Mouse (Mus musculus) forebrain, embryonic 16.5 days (tissue): ENCODE data around the gene Jarid2. TPM values are rescaled to one million over a fixed set of nuclear protein-coding genes. Genes with fewer than 3 reads are reported as not detected.
"Not testable (repeated sequence)": the region's sequence is repeated elsewhere in the genome, so short reads cannot be mapped to it uniquely, and the experiment has no call there.

Source experiments
- ATAC-seq: fragments of 200-750 bp; cut with Nextera tagmentation; 2 replicates; pipeline ENCODE4 v1.8.0; 2017; ENCODE audit warnings: mild to moderate bottlenecking, moderate library complexity
- H3K27ac ChIP-seq: fragments of 300-500 bp; sonication (generic); 2 replicates; pipeline ENCODE4 v1.5.1; 2014; ENCODE audit warnings: low read length, control low read depth
- H3K27me3 ChIP-seq: fragments of 300-500 bp; sonication (generic); replicated peaks from 2 replicates; pipeline ENCODE4 v1.6.1; 2014; ENCODE audit warnings: low read length; ENCODE audit not compliant: control insufficient read depth, insufficient read depth
- H3K36me3 ChIP-seq: fragments of 300-500 bp; sonication (generic); 2 replicates; pipeline ENCODE4 v1.6.1; 2014; ENCODE audit not compliant: control insufficient read depth, insufficient read depth
- H3K4me1 ChIP-seq: fragments of 300-500 bp; sonication (generic); replicated peaks from 2 replicates; pipeline ENCODE4 v1.6.1; 2014; ENCODE audit warnings: low read length; ENCODE audit not compliant: control insufficient read depth, insufficient read depth
- H3K4me2 ChIP-seq: fragments of 300-500 bp; sonication (generic); 2 replicates; pipeline ENCODE4 v1.6.1; 2014; ENCODE audit warnings: mild to moderate bottlenecking, low read length, control low read depth
- H3K4me3 ChIP-seq: fragments of 300-500 bp; sonication (generic); replicated peaks from 2 replicates; pipeline ENCODE4 v1.5.1; 2014; ENCODE audit warnings: mild to moderate bottlenecking, low read length, control low read depth
- H3K9ac ChIP-seq: fragments of 300-500 bp; sonication (generic); replicated peaks from 2 replicates; pipeline ENCODE4 v1.6.1; 2014; ENCODE audit warnings: low read depth, low read length, control low read depth
- H3K9me3 ChIP-seq: fragments of 300-500 bp; sonication (generic); 2 replicates; pipeline ENCODE4 v1.6.1; 2016; ENCODE audit warnings: low read length; ENCODE audit not compliant: control insufficient read depth
- WGBS: fragments of 180-500 bp; shearing (Covaris S2); extraction: QIAGEN DNeasy Blood & Tissue Kit; methylation state at CpG from one replicate; pipeline ENCODE4 v1.1.7; 2014; 5-methylcytosine and 5-hydroxymethylcytosine counted together
- polyA plus RNA-seq: library from polyadenylated mRNA; unstranded; fragments of >200 nt; fragmentation: Nextera tagmentation; extraction: Ambion mirVana; gene quantifications from 2 replicates; pipeline ENCODE4 v1.2.1, GENCODE M21; 2015

The Jarid2 gene
- polyA plus RNA-seq, 1 experiment from 2014 or later, result 37.5 TPM

GRCm38 (mm10) chr13:44839866-44840835, 110.9 kb downstream of the Jarid2 start:
- peak overlapping the region; percentile 48 for H3K4me3 ChIP-seq
- no peaks in the 10 kb centered on the region for H3K27me3 ChIP-seq
- under 1% methylated on average over 20 of the region's 20 CpGs for WGBS
- ATAC-seq, result peak; percentile 96
- H3K27ac ChIP-seq, result peak overlapping the region; percentile 95
- H3K4me2 ChIP-seq, result peak overlapping the region; percentile 82
- H3K9ac ChIP-seq, result peak overlapping the region; percentile 72
- H3K9me3 ChIP-seq, result no peaks in the 10 kb centered on the region
- no peaks in the 10 kb centered on the region for H3K36me3 ChIP-seq
- H3K4me1 ChIP-seq, result peaks cover 42% of the 10 kb centered on the region

- no peak for ATAC-seq
- Histone ChIP-seq H3K27me3 (no peaks in the 10 kb centered on the region), H3K4me3 (no peak overlapping the region), H3K9ac (no peak overlapping the region), H3K36me3 (no peaks in the 10 kb centered on the region; the same call in 1 of the 2 replicates), H3K4me1 (no peaks in the 10 kb centered on the region), H3K9me3 (no peaks in the 10 kb centered on the region), H3K4me2 (no peak overlapping the region), H3K27ac (no peak overlapping the region)
- 26% methylated on average over 2 of the region's 2 CpGs for WGBS
These were observed 122.2 kb downstream of the Jarid2 start for GRCm38 (mm10) chr13:44851426-44851825.

- ATAC-seq, result no peak
- 82% methylated on average over 3 of the region's 3 CpGs for WGBS
- no peaks in the 10 kb centered on the region for H3K27me3 ChIP-seq
These were observed 122.8 kb downstream of the Jarid2 start for GRCm38 (mm10) chr13:44852024-44852423.

GRCm38 (mm10) chr13:44865566-44865965, 136.3 kb downstream of the Jarid2 start:
- ATAC-seq, result no peak

More at GRCm38 (mm10) chr13:44852024-44852423, 122.8 kb downstream of the Jarid2 start:
- Histone ChIP-seq H3K9me3 (no peaks in the 10 kb centered on the region), H3K9ac (no peak overlapping the region), H3K27ac (no peak overlapping the region), H3K4me3 (no peak overlapping the region), H3K4me2 (no peak overlapping the region), H3K36me3 (no peaks in the 10 kb centered on the region; the same call in 1 of the 2 replicates), H3K4me1 (no peaks in the 10 kb centered on the region)

GRCm38 (mm10) chr13:44868037-44868650, 138.9 kb downstream of the Jarid2 start:
- Histone ChIP-seq H3K9me3 (no peaks in the 10 kb centered on the region), H3K4me3 (no peak overlapping the region), H3K27me3 (no peaks in the 10 kb centered on the region), H3K9ac (no peak overlapping the region), H3K27ac (peak overlapping the region; percentile 71), H3K4me1 (peaks cover 16% of the 10 kb centered on the region), H3K4me2 (no peak overlapping the region), H3K36me3 (no peaks in the 10 kb centered on the region)
- peak; percentile 81 for ATAC-seq
- 14% methylated on average over 4 of the region's 4 CpGs for WGBS

More at GRCm38 (mm10) chr13:44865566-44865965, 136.3 kb downstream of the Jarid2 start:
- H3K4me2 ChIP-seq, result no peak overlapping the region
- no peaks in the 10 kb centered on the region for H3K27me3 ChIP-seq
- peaks cover 15% of the 10 kb centered on the region for H3K4me1 ChIP-seq
- 89% methylated on average over 2 of the region's 2 CpGs for WGBS
- no peak overlapping the region for H3K4me3 ChIP-seq
- H3K27ac ChIP-seq, result no peak overlapping the region
- no peaks in the 10 kb centered on the region for H3K36me3 ChIP-seq
- H3K9me3 ChIP-seq, result no peaks in the 10 kb centered on the region
- no peak overlapping the region for H3K9ac ChIP-seq

GRCm38 (mm10) chr13:44869418-44870119, 140.3 kb downstream of the Jarid2 start:
- not testable (repeated sequence) for H3K9ac ChIP-seq, H3K27ac ChIP-seq, H3K36me3 ChIP-seq, H3K4me3 ChIP-seq, H3K9me3 ChIP-seq, H3K27me3 ChIP-seq, H3K4me2 ChIP-seq
- peaks cover 17% of the 10 kb centered on the region for H3K4me1 ChIP-seq
- ATAC-seq, result peak; percentile 90
- WGBS, result 74% methylated on average over 47 of the region's 47 CpGs

- 40% methylated on average over 2 of the region's 2 CpGs for WGBS
- Histone ChIP-seq H3K9ac (no peak overlapping the region), H3K4me3 (no peak overlapping the region), H3K27ac (no peak overlapping the region), H3K4me1 (peaks cover 6% of the 10 kb centered on the region), H3K27me3 (no peaks in the 10 kb centered on the region), H3K9me3 (no peaks in the 10 kb centered on the region), H3K4me2 (no peak overlapping the region), H3K36me3 (no peaks in the 10 kb centered on the region)
- no peak for ATAC-seq
These were observed 147.5 kb downstream of the Jarid2 start for GRCm38 (mm10) chr13:44876799-44877198.

- no peak overlapping the region for H3K4me2 ChIP-seq
- no peak overlapping the region for H3K4me3 ChIP-seq
- H3K27me3 ChIP-seq, result no peaks in the 10 kb centered on the region
- 61% methylated on average over 4 of the region's 4 CpGs for WGBS
- H3K4me1 ChIP-seq, result peaks cover 4% of the 10 kb centered on the region; the same call in 1 of the 2 replicates
- ATAC-seq, result no peak
- H3K9me3 ChIP-seq, result no peaks in the 10 kb centered on the region
- H3K9ac ChIP-seq, result no peak overlapping the region
- no peak overlapping the region for H3K27ac ChIP-seq
- no peaks in the 10 kb centered on the region for H3K36me3 ChIP-seq
These were observed 151.7 kb downstream of the Jarid2 start for GRCm38 (mm10) chr13:44881001-44881400.

- H3K4me2 ChIP-seq, result no peak overlapping the region
- H3K9me3 ChIP-seq, result no peaks in the 10 kb centered on the region
- no peak overlapping the region for H3K9ac ChIP-seq
- no peak overlapping the region for H3K4me3 ChIP-seq
- 91% methylated on average over 2 of the region's 2 CpGs for WGBS
- no peak for ATAC-seq
- no peaks in the 10 kb centered on the region for H3K36me3 ChIP-seq
- H3K27ac ChIP-seq, result no peak overlapping the region
- H3K27me3 ChIP-seq, result no peaks in the 10 kb centered on the region
- H3K4me1 ChIP-seq, result peaks cover 7% of the 10 kb centered on the region
These were observed 156.9 kb downstream of the Jarid2 start for GRCm38 (mm10) chr13:44886221-44886620.
